Mouse (Mus musculus) lung, postnatal 0 days (tissue): ENCODE measurements around the gene Gm49337. TPM values are rescaled to one million over a fixed set of nuclear protein-coding genes. Genes with fewer than 3 reads are reported as not detected.

ENCODE experiments used
- ATAC-seq: fragments of 200-750 bp; cut with Nextera tagmentation; 2 replicates; pipeline ENCODE4 v1.8.0; 2017; ENCODE audit warnings: moderate library complexity
- DNase-seq: peaks from one replicate; pipeline ENCODE4 v3.0.0-alpha.2; 2016; ENCODE audit warnings: low spot score
- H3K27ac ChIP-seq: fragments of 300-500 bp; sonication (generic); 2 replicates; pipeline ENCODE4 v1.5.1; 2014; ENCODE audit warnings: antibody characterized with exemption, mild to moderate bottlenecking, low read length, mixed read lengths
- H3K27me3 ChIP-seq: fragments of 300-500 bp; sonication (generic); replicated peaks from 2 replicates; pipeline ENCODE4 v1.6.1; 2014; ENCODE audit warnings: low read length, mixed read lengths; ENCODE audit not compliant: insufficient read depth
- H3K36me3 ChIP-seq: fragments of 300-500 bp; sonication (generic); 2 replicates; pipeline ENCODE4 v1.6.1; 2014; ENCODE audit warnings: low read length, mixed read lengths; ENCODE audit not compliant: insufficient read depth
- H3K4me1 ChIP-seq: fragments of 300-500 bp; sonication (generic); 2 replicates; pipeline ENCODE4 v1.6.1; 2014; ENCODE audit warnings: antibody characterized with exemption, low read depth, low read length, mixed read lengths; ENCODE audit not compliant: insufficient read depth
- H3K4me2 ChIP-seq: fragments of 300-500 bp; sonication (generic); replicated peaks from 2 replicates; pipeline ENCODE4 v1.6.1; 2014; ENCODE audit warnings: low read depth, mild to moderate bottlenecking, low read length, moderate library complexity, mixed read lengths
- H3K4me3 ChIP-seq: fragments of 300-500 bp; sonication (generic); 2 replicates; pipeline ENCODE4 v1.5.1; 2014; ENCODE audit warnings: low read depth, low read length
- H3K9ac ChIP-seq: fragments of 300-500 bp; sonication (generic); replicated peaks from 2 replicates; pipeline ENCODE4 v1.6.1; 2014; ENCODE audit warnings: low read depth, mild to moderate bottlenecking
- H3K9me3 ChIP-seq: fragments of 300-500 bp; sonication (generic); 2 replicates; pipeline ENCODE4 v1.6.1; 2016; ENCODE audit warnings: low read length, mixed read lengths
- CTCF ChIP-seq: IDR thresholded peaks from 2 replicates; pipeline ENCODE4 v1.5.1; 2016; ENCODE audit warnings: antibody characterized with exemption, mild to moderate bottlenecking
- EP300 ChIP-seq: IDR thresholded peaks from 2 replicates; pipeline ENCODE4 v1.6.1; 2016; ENCODE audit warnings: antibody characterized with exemption, mild to moderate bottlenecking, control low read depth
- WGBS: fragments of 180-500 bp; shearing (Covaris S2); extraction: QIAGEN DNeasy Blood & Tissue Kit; methylation state at CpG from one replicate; pipeline ENCODE4 v1.1.7; 2014; 5-methylcytosine and 5-hydroxymethylcytosine counted together
- polyA plus RNA-seq: library from polyadenylated mRNA; unstranded; fragments of >200 nt; fragmentation: Nextera tagmentation; extraction: Ambion mirVana; gene quantifications from 2 replicates; pipeline ENCODE4 v1.2.1, GENCODE M21; 2015

Gm49337 gene
- polyA plus RNA-seq, 1 experiment from 2014 or later, result not detected

DNA sequence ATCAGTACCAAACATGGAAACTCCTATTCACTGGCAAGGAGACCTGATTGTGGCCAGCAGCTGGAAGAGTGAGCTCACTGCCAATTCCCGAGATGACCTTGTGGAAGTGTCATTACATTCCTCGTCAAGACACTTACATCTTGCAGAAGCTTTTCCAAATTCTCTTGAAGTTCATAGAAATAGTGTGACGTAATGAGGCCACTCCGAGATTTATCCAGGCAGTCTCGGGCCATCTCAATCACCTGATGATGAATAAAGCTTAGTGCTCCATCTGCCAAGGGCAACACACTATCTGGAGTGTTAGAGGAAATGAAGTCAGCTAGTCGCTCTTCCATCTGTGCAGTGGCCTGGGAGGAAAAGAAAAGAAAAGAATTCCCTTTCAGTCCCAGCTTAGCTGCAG, 148.9 kb downstream of the Gm49337 start:
- Histone ChIP-seq H3K4me3 (no peak overlapping the region), H3K27me3 (no peaks in the 10 kb centered on the region), H3K9me3 (no peaks in the 10 kb centered on the region), H3K4me2 (no peak overlapping the region), H3K36me3 (0 out of 2 replicates have a peak, but pooled peaks cover 3% of the 10 kb centered on the region), H3K9ac (no peak overlapping the region), H3K4me1 (no peaks in the 10 kb centered on the region), H3K27ac (no peak overlapping the region)
- TF ChIP-seq EP300 (no peak), CTCF (no peak)
- 67% methylated on average over 6 of the region's 6 CpGs for WGBS
- ATAC-seq (peak; percentile 61), DNase-seq (peak; percentile 66)

DNA sequence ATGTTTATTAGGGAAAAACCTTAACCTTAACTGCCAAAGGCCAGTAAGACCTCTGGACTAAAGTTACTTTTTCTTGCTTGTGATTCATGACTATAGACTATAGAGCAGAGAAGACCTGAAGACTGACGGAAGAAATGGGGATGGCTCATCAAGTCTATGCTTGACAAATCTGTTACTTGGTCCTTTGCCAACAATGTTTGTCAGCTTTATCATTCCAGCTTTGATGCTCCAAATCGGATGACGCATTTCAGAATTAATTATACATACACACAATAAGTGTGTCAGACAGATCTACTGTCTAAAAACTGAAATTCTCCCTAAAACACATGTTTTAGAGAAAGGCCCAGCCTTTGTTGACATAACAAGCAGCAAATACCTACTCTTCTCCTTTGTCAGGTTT, 156.1 kb downstream of the Gm49337 start:
- H3K4me3 ChIP-seq, result no peak overlapping the region
- ATAC-seq (no peak), DNase-seq (no peak)
- H3K9me3 ChIP-seq, result no peaks in the 10 kb centered on the region
- no peaks in the 10 kb centered on the region for H3K36me3 ChIP-seq
- H3K9ac ChIP-seq, result no peak overlapping the region
- H3K4me1 ChIP-seq, result no peaks in the 10 kb centered on the region
- H3K4me2 ChIP-seq, result no peak overlapping the region
- H3K27me3 ChIP-seq, result no peaks in the 10 kb centered on the region
- no peak overlapping the region for H3K27ac ChIP-seq
- TF ChIP-seq CTCF (no peak), EP300 (no peak)
- WGBS, result 84% methylated on average over 3 of the region's 3 CpGs

DNA sequence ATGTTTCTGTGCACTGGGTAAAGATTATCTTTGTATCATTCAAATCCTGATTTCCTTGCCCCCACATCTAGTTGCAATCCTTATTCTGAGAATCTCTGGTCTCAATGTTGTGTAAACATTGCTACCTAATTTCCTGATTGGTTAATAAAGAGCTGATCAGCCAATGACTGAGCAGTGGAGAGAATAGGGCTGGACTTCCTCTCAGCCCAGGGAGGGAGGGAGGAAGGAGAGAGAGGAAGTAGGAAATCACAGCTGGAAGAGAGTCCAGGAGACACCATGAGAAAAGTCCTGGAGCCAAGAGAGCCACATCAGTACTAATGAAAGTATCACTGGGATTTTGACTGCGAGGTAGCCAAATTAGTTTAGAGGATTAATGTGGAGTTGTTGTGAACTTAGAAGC, 163.1 kb downstream of the Gm49337 start:
- Histone ChIP-seq H3K4me2 (no peak overlapping the region), H3K4me1 (no peaks in the 10 kb centered on the region), H3K9me3 (no peaks in the 10 kb centered on the region), H3K36me3 (no peaks in the 10 kb centered on the region), H3K9ac (no peak overlapping the region), H3K4me3 (no peak overlapping the region), H3K27me3 (no peaks in the 10 kb centered on the region), H3K27ac (no peak overlapping the region)
- DNase-seq (peak; percentile 55), ATAC-seq (peak; percentile 56; the same call in 1 of the 2 replicates)
- 72% methylated on average over 1 of the region's 1 CpGs for WGBS
- TF ChIP-seq CTCF, result no peak
- no peak for TF ChIP-seq EP300

DNA sequence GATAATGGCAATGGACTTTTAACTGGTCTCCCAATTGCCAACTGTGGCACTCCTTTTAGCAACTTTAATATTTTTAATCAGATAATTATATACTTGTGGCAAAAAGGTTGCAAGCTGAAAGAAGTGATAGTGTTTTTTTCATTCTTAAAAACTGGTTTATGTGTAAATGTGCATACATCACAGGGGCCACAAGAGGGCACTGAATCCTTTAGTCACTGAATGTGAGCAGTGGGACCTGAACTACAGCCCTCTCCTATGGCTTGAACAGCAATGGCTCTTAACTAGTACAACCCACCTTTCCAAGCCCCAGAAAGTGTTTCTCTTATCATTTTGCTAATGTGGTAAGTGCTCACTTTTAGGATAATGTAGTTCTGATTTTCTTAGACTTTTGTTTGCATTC, 168.9 kb downstream of the Gm49337 start:
- H3K4me2 ChIP-seq, result no peak overlapping the region
- H3K9ac ChIP-seq, result no peak overlapping the region
- H3K9me3 ChIP-seq, result no peaks in the 10 kb centered on the region
- no peaks in the 10 kb centered on the region for H3K4me1 ChIP-seq
- ATAC-seq (no peak), DNase-seq (peak; percentile 79)
- TF ChIP-seq EP300 (no peak), CTCF (peak; percentile 86)
- H3K27ac ChIP-seq, result no peak overlapping the region
- no peaks in the 10 kb centered on the region for H3K36me3 ChIP-seq
- H3K27me3 ChIP-seq, result no peaks in the 10 kb centered on the region
- no peak overlapping the region for H3K4me3 ChIP-seq

Other genes starting within 250 kb of the Gm49337 start
- not detected in 2 replicates for gene Dmbx1, start 233.5 kb upstream of the Gm49337 start, polyA plus RNA-seq
- 12.1 and 13.4 TPM in 2 replicates for gene Faah, start 155.5 kb upstream of the Gm49337 start, polyA plus RNA-seq
- gene Nsun4, start 119.5 kb upstream of the Gm49337 start, polyA plus RNA-seq, result 33.7 and 37.9 TPM in 2 replicates
- 423 and 444 TPM in 2 replicates for gene Uqcrh, start 98.3 kb upstream of the Gm49337 start, polyA plus RNA-seq
- 46.1 and 49.0 TPM in 2 replicates for gene Lrrc41, start 98.1 kb upstream of the Gm49337 start, polyA plus RNA-seq
- 1.5 and 2.2 TPM in 2 replicates for gene Rad54l, start 49.7 kb upstream of the Gm49337 start, polyA plus RNA-seq
- gene Pomgnt1, start 49.5 kb upstream of the Gm49337 start, polyA plus RNA-seq, result 40.7 and 40.8 TPM in 2 replicates
- 2.6 and 2.8 TPM in 2 replicates for gene Lurap1, start 22.0 kb upstream of the Gm49337 start, polyA plus RNA-seq
- gene Tspan1, start 5.8 kb upstream of the Gm49337 start, polyA plus RNA-seq, result 118 and 131 TPM in 2 replicates
- gene 1700042G07Rik, start within 50 bp of the Gm49337 start, polyA plus RNA-seq, result not detected in 2 replicates
- gene Pik3r3, start 48.2 kb downstream of the Gm49337 start, polyA plus RNA-seq, result 10.0 and 11.7 TPM in 2 replicates